Mouse (Mus musculus) small intestine, adult 2 months (tissue): Measurements from ENCODE around the gene Pgf. TPM values are rescaled to one million over a fixed set of nuclear protein-coding genes. Genes with fewer than 3 reads are reported as not detected.

Source experiments
- H3K27ac ChIP-seq: fragments of 200-500 bp; 2 replicates; pipeline ENCODE4 v1.5.1; 2012; ENCODE audit warnings: low read depth, low read length, control low read depth, inconsistent platforms; ENCODE audit not compliant: insufficient read depth
- H3K27me3 ChIP-seq: fragments of 200-500 bp; 2 replicates; pipeline ENCODE4 v1.6.1; 2012; ENCODE audit warnings: mild to moderate bottlenecking, moderate library complexity, low read length, inconsistent platforms; ENCODE audit not compliant: control insufficient read depth, insufficient read depth
- H3K36me3 ChIP-seq: fragments of 200-500 bp; 2 replicates; pipeline ENCODE4 v1.6.1; 2012; ENCODE audit warnings: mild to moderate bottlenecking, low read length, control low read depth, inconsistent platforms; ENCODE audit not compliant: control insufficient read depth, insufficient read depth
- H3K4me1 ChIP-seq: fragments of 200-500 bp; 2 replicates; pipeline ENCODE4 v1.6.1; 2012; ENCODE audit warnings: low read length, inconsistent platforms, mixed read lengths; ENCODE audit not compliant: control insufficient read depth, insufficient read depth, insufficient read length
- H3K4me3 ChIP-seq: fragments of 200-500 bp; 2 replicates; pipeline ENCODE4 v1.5.1; 2012; ENCODE audit warnings: low read depth, mild to moderate bottlenecking, control low read depth, inconsistent platforms, low read length, moderate library complexity
- CTCF ChIP-seq: fragments of 200-500 bp; IDR thresholded peaks from 2 replicates; pipeline ENCODE4 v1.5.1; 2012; ENCODE audit warnings: low read depth, mild to moderate bottlenecking, control low read depth, inconsistent platforms, low read length, moderate library complexity, mixed read lengths; ENCODE audit not compliant: insufficient replicate concordance, insufficient read length; ENCODE audit errors: extremely low read depth
- POLR2A ChIP-seq: fragments of 200-500 bp; IDR thresholded peaks from 2 replicates; pipeline ENCODE4 v1.6.1; 2012; ENCODE audit warnings: low read depth, mild to moderate bottlenecking, control low read depth, inconsistent platforms, low read length, moderate library complexity
- WGBS: fragments of 180-500 bp; shearing (Covaris S2); methylation state at CpG from one replicate; pipeline ENCODE4 v1.1.7; 2018; 5-methylcytosine and 5-hydroxymethylcytosine counted together
- polyA plus RNA-seq: library from polyadenylated mRNA; depleted of rRNA; stranded (reverse); fragments of >200 nt; gene quantifications from 2 replicates; pipeline ENCODE4 v1.2.3, GENCODE M21; 2012

Pgf gene
- polyA plus RNA-seq, 1 experiment: 0.48 TPM

- WGBS: 57% methylated on average over 7 of the region's 7 CpGs
- H3K27ac ChIP-seq: no peak overlapping the region
- H3K4me1 ChIP-seq: no peaks in the 10 kb centered on the region
- 0 out of 2 replicates have a peak, but pooled peaks cover 6% of the 10 kb centered on the region for H3K27me3 ChIP-seq
- no peak overlapping the region for H3K4me3 ChIP-seq
- TF ChIP-seq CTCF (no peak), POLR2A (no peak)
- no peaks in the 10 kb centered on the region for H3K36me3 ChIP-seq
These were observed 8.8 kb upstream of the Pgf start for GRCm38 (mm10) chr12:85186361-85186760.

GRCm38 (mm10) chr12:85185810-85186209 is 8.2 kb upstream of the Pgf start:
- WGBS: 39% methylated on average over 8 of the region's 8 CpGs
- H3K4me3 ChIP-seq: no peak overlapping the region
- H3K27ac ChIP-seq: no peak overlapping the region
- TF ChIP-seq CTCF (no peak), POLR2A (no peak)
- no peaks in the 10 kb centered on the region for H3K4me1 ChIP-seq
- H3K27me3 ChIP-seq: 0 out of 2 replicates have a peak, but pooled peaks cover 6% of the 10 kb centered on the region
- no peaks in the 10 kb centered on the region for H3K36me3 ChIP-seq

- Histone ChIP-seq H3K36me3 (no peaks in the 10 kb centered on the region), H3K4me3 (no peak overlapping the region), H3K27me3 (0 out of 2 replicates have a peak, but pooled peaks cover 6% of the 10 kb centered on the region), H3K27ac (no peak overlapping the region), H3K4me1 (no peaks in the 10 kb centered on the region)
- WGBS: 48% methylated on average over 5 of the region's 5 CpGs
- TF ChIP-seq CTCF (no peak), POLR2A (no peak)
These were observed 6.5 kb upstream of the Pgf start for GRCm38 (mm10) chr12:85184118-85184517.

- H3K4me1 ChIP-seq: no peaks in the 10 kb centered on the region
- 0 out of 2 replicates have a peak, but pooled peaks cover 6% of the 10 kb centered on the region for H3K27me3 ChIP-seq
- 71% methylated on average over 5 of the region's 5 CpGs for WGBS
- TF ChIP-seq POLR2A: no peak
- no peak for TF ChIP-seq CTCF
- H3K4me3 ChIP-seq: no peak overlapping the region
- no peak overlapping the region for H3K27ac ChIP-seq
- H3K36me3 ChIP-seq: no peaks in the 10 kb centered on the region
These were observed 5.3 kb upstream of the Pgf start for GRCm38 (mm10) chr12:85182898-85183297.

GRCm38 (mm10) chr12:85182345-85182643 is 4.7 kb upstream of the Pgf start:
- Histone ChIP-seq H3K36me3 (no peaks in the 10 kb centered on the region), H3K4me1 (peaks cover 1% of the 10 kb centered on the region; the same call in 1 of the 2 replicates), H3K27ac (no peak overlapping the region), H3K27me3 (0 out of 2 replicates have a peak, but pooled peaks cover 6% of the 10 kb centered on the region), H3K4me3 (no peak overlapping the region)
- WGBS: 40% methylated on average over 8 of the region's 8 CpGs
- TF ChIP-seq POLR2A (no peak), CTCF (no peak)

GRCm38 (mm10) chr12:85181475-85182344 is 4.1 kb upstream of the Pgf start:
- H3K27ac ChIP-seq: no peak overlapping the region
- H3K36me3 ChIP-seq: no peaks in the 10 kb centered on the region
- peaks cover 6% of the 10 kb centered on the region; the same call in 1 of the 2 replicates for H3K4me1 ChIP-seq
- H3K4me3 ChIP-seq: no peak overlapping the region
- 0 out of 2 replicates have a peak, but pooled peaks cover 6% of the 10 kb centered on the region for H3K27me3 ChIP-seq
- TF ChIP-seq CTCF (no peak), POLR2A (no peak)
- 33% methylated on average over 17 of the region's 17 CpGs for WGBS

- Histone ChIP-seq H3K4me3 (no peak overlapping the region), H3K36me3 (no peaks in the 10 kb centered on the region)
- 92% methylated on average over 2 of the region's 2 CpGs for WGBS
These were observed 704 bp upstream of the Pgf start for GRCm38 (mm10) chr12:85178294-85178693.

More at GRCm38 (mm10) chr12:85178294-85178693, 704 bp upstream of the Pgf start:
- H3K27me3 ChIP-seq: 0 out of 2 replicates have a peak, but pooled peaks cover 6% of the 10 kb centered on the region
- TF ChIP-seq POLR2A: no peak
- no peak for TF ChIP-seq CTCF
- no peak overlapping the region for H3K27ac ChIP-seq
- H3K4me1 ChIP-seq: peaks cover 6% of the 10 kb centered on the region; the same call in 1 of the 2 replicates
